Mouse (Mus musculus) intestine, postnatal 0 days (tissue): Measurements from ENCODE around the gene Bcam. TPM values are rescaled to one million over a fixed set of nuclear protein-coding genes. Genes with fewer than 3 reads are reported as not detected.

ENCODE experiments used
- ATAC-seq: fragments of 200-750 bp; cut with Nextera tagmentation; 2 replicates; pipeline ENCODE4 v1.8.0; 2017; ENCODE audit warnings: mild to moderate bottlenecking, moderate TSS enrichment, moderate library complexity
- H3K27ac ChIP-seq: fragments of 300-500 bp; sonication (generic); 2 replicates; pipeline ENCODE4 v1.5.1; 2014; ENCODE audit warnings: mild to moderate bottlenecking, low read depth, low read length, moderate library complexity
- H3K27me3 ChIP-seq: fragments of 300-500 bp; sonication (generic); replicated peaks from 2 replicates; pipeline ENCODE4 v1.6.1; 2014; ENCODE audit warnings: low read length, mixed read lengths; ENCODE audit not compliant: control insufficient read depth, insufficient read depth
- H3K36me3 ChIP-seq: fragments of 300-500 bp; sonication (generic); 2 replicates; pipeline ENCODE4 v1.6.1; 2014; ENCODE audit warnings: mild to moderate bottlenecking, moderate library complexity; ENCODE audit not compliant: control insufficient read depth, insufficient read depth
- H3K4me1 ChIP-seq: fragments of 300-500 bp; sonication (generic); replicated peaks from 2 replicates; pipeline ENCODE4 v1.6.1; 2014; ENCODE audit warnings: antibody characterized with exemption, low read length, mixed read lengths; ENCODE audit not compliant: control insufficient read depth, insufficient read depth
- H3K4me2 ChIP-seq: fragments of 300-500 bp; sonication (generic); replicated peaks from 2 replicates; pipeline ENCODE4 v1.6.1; 2014; ENCODE audit warnings: low read depth, mild to moderate bottlenecking, moderate library complexity
- H3K4me3 ChIP-seq: fragments of 300-500 bp; sonication (generic); 2 replicates; pipeline ENCODE4 v1.5.1; 2014; ENCODE audit warnings: low read depth, low read length
- H3K9ac ChIP-seq: fragments of 300-500 bp; sonication (generic); 2 replicates; pipeline ENCODE4 v1.6.1; 2014; ENCODE audit warnings: mild to moderate bottlenecking, low read depth, low read length
- H3K9me3 ChIP-seq: fragments of 300-500 bp; sonication (generic); 2 replicates; pipeline ENCODE4 v1.6.1; 2016; ENCODE audit warnings: mixed run types; ENCODE audit not compliant: control insufficient read depth
- CTCF ChIP-seq: sonication (generic); IDR thresholded peaks from 2 replicates; pipeline ENCODE4 v1.5.1; 2016; ENCODE audit warnings: low read depth, mild to moderate bottlenecking, control low read depth, antibody characterized with exemption, moderate library complexity
- WGBS: fragments of 180-500 bp; shearing (Covaris S2); extraction: QIAGEN DNeasy Blood & Tissue Kit; methylation state at CpG from one replicate; pipeline ENCODE4 v1.1.7; 2014; 5-methylcytosine and 5-hydroxymethylcytosine counted together
- polyA plus RNA-seq: library from polyadenylated mRNA; unstranded; fragments of >200 nt; fragmentation: Nextera tagmentation; extraction: Ambion mirVana; gene quantifications from 2 replicates; pipeline ENCODE4 v1.2.1, GENCODE M21; 2015

The Bcam gene
- polyA plus RNA-seq, 1 experiment from 2014 or later, result 36.2 TPM

GRCm38 (mm10) chr7:19713598-19713997 lies 57.2 kb downstream of the Bcam start:
- Histone ChIP-seq H3K9me3 (no peaks in the 10 kb centered on the region), H3K27ac (no peak overlapping the region), H3K27me3 (no peaks in the 10 kb centered on the region), H3K4me3 (no peak overlapping the region), H3K4me1 (no peaks in the 10 kb centered on the region; the same call in 1 of the 2 replicates), H3K9ac (no peak overlapping the region), H3K4me2 (no peak overlapping the region), H3K36me3 (peaks cover 49% of the 10 kb centered on the region)
- WGBS, result 89% methylated on average over 9 of the region's 9 CpGs
- ATAC-seq, result no peak
- no peak for TF ChIP-seq CTCF

- peak; percentile 73 for TF ChIP-seq CTCF
- H3K36me3 ChIP-seq, result peaks cover 50% of the 10 kb centered on the region
- no peaks in the 10 kb centered on the region for H3K9me3 ChIP-seq
- H3K4me3 ChIP-seq, result no peak overlapping the region
- no peak overlapping the region for H3K27ac ChIP-seq
- no peaks in the 10 kb centered on the region for H3K27me3 ChIP-seq
- no peak overlapping the region for H3K4me2 ChIP-seq
- no peaks in the 10 kb centered on the region; the same call in 1 of the 2 replicates for H3K4me1 ChIP-seq
- 34% methylated on average over 4 of the region's 4 CpGs for WGBS
- no peak overlapping the region for H3K9ac ChIP-seq
- ATAC-seq, result no peak
Measured at GRCm38 (mm10) chr7:19713196-19713595, 57.6 kb downstream of the Bcam start.

- peak; percentile 71 for TF ChIP-seq CTCF
- Histone ChIP-seq H3K4me1 (no peaks in the 10 kb centered on the region; the same call in 1 of the 2 replicates), H3K4me2 (no peak overlapping the region), H3K9me3 (no peaks in the 10 kb centered on the region), H3K4me3 (no peak overlapping the region), H3K27me3 (no peaks in the 10 kb centered on the region), H3K27ac (no peak overlapping the region), H3K36me3 (peaks cover 50% of the 10 kb centered on the region), H3K9ac (no peak overlapping the region)
- 63% methylated on average over 4 of the region's 4 CpGs for WGBS
- ATAC-seq, result no peak
Measured at GRCm38 (mm10) chr7:19712414-19712813, 58.4 kb downstream of the Bcam start.

- Histone ChIP-seq H3K9ac (no peak overlapping the region), H3K27ac (no peak overlapping the region), H3K36me3 (peaks cover 53% of the 10 kb centered on the region), H3K4me1 (no peaks in the 10 kb centered on the region), H3K27me3 (no peaks in the 10 kb centered on the region), H3K4me2 (no peak overlapping the region), H3K9me3 (no peaks in the 10 kb centered on the region), H3K4me3 (no peak overlapping the region)
- WGBS, result 92% methylated on average over 10 of the region's 10 CpGs
- TF ChIP-seq CTCF, result no peak
- ATAC-seq, result no peak
Measured at GRCm38 (mm10) chr7:19710650-19711049, 60.2 kb downstream of the Bcam start.

Other genes with a start within 250 kb of the Bcam start
- 13.9 and 15.0 TPM in 2 replicates for gene Ppp1r37, start 207.9 kb downstream of the Bcam start, polyA plus RNA-seq
- 0.14 TPM in 1 of 2 replicates, not detected in the other for gene Zfp296, start 193.7 kb downstream of the Bcam start, polyA plus RNA-seq
- 99.5 and 102 TPM in 2 replicates for gene Gemin7, start 193.4 kb downstream of the Bcam start, polyA plus RNA-seq
- 14.8 and 16.9 TPM in 2 replicates for gene Clasrp, start 166.5 kb downstream of the Bcam start, polyA plus RNA-seq
- 10.5 and 10.6 TPM in 2 replicates for gene Relb, start 141.6 kb downstream of the Bcam start, polyA plus RNA-seq
- gene Clptm1, start 106.0 kb downstream of the Bcam start, polyA plus RNA-seq, result 66.1 and 70.6 TPM in 2 replicates
- 11,285 and 12,482 TPM in 2 replicates for gene Apoc2, start 93.1 kb downstream of the Bcam start, polyA plus RNA-seq
- gene Gm44805, start 89.6 kb downstream of the Bcam start, polyA plus RNA-seq, result 5.6 and 13.5 TPM in 2 replicates
- gene Apoc4, start 89.5 kb downstream of the Bcam start, polyA plus RNA-seq, result 0.70 and 1.4 TPM in 2 replicates
- 34.7 and 50.0 TPM in 2 replicates for gene Apoc1, start 78.4 kb downstream of the Bcam start, polyA plus RNA-seq
- 435 and 436 TPM in 2 replicates for gene Apoe, start 71.8 kb downstream of the Bcam start, polyA plus RNA-seq
- gene Tomm40, start 55.6 kb downstream of the Bcam start, polyA plus RNA-seq, result 80.1 and 85.5 TPM in 2 replicates
- gene Nectin2, start 20.5 kb downstream of the Bcam start, polyA plus RNA-seq, result 93.1 and 94.7 TPM in 2 replicates
- 54.8 and 56.5 TPM in 2 replicates for gene Cblc, start 25.8 kb upstream of the Bcam start, polyA plus RNA-seq
- gene Bcl3, start 51.8 kb upstream of the Bcam start, polyA plus RNA-seq, result 19.0 and 23.7 TPM in 2 replicates
- gene Gm19345, start 81.0 kb upstream of the Bcam start, polyA plus RNA-seq, result 0.16 and 0.39 TPM in 2 replicates
- not detected in 2 replicates for gene Ceacam16, start 90.3 kb upstream of the Bcam start, polyA plus RNA-seq
- gene Ceacam19, start 116.9 kb upstream of the Bcam start, polyA plus RNA-seq, result not detected in 2 replicates
- gene Pvr, start 150.1 kb upstream of the Bcam start, polyA plus RNA-seq, result 8.9 and 10.7 TPM in 2 replicates
- gene Igsf23, start 179.7 kb upstream of the Bcam start, polyA plus RNA-seq, result 171 and 189 TPM in 2 replicates
- gene Ceacam20, start 194.4 kb upstream of the Bcam start, polyA plus RNA-seq, result 36.1 and 39.7 TPM in 2 replicates
- gene Nlrp9b, start 220.4 kb upstream of the Bcam start, polyA plus RNA-seq, result 1.9 and 2.7 TPM in 2 replicates